Mouse (Mus musculus) stomach, postnatal 0 days (tissue): Measurements from ENCODE around the gene Dppa1.

Experiments used
- CTCF ChIP-seq: IDR thresholded peaks from 2 replicates; pipeline ENCODE4 v1.5.1; 2016; ENCODE audit warnings: antibody characterized with exemption, low read depth, mild to moderate bottlenecking, moderate library complexity
- EP300 ChIP-seq: optimal IDR thresholded peaks from 2 replicates; pipeline ENCODE3; 2016; ENCODE audit warnings: antibody characterized with exemption

DNA sequence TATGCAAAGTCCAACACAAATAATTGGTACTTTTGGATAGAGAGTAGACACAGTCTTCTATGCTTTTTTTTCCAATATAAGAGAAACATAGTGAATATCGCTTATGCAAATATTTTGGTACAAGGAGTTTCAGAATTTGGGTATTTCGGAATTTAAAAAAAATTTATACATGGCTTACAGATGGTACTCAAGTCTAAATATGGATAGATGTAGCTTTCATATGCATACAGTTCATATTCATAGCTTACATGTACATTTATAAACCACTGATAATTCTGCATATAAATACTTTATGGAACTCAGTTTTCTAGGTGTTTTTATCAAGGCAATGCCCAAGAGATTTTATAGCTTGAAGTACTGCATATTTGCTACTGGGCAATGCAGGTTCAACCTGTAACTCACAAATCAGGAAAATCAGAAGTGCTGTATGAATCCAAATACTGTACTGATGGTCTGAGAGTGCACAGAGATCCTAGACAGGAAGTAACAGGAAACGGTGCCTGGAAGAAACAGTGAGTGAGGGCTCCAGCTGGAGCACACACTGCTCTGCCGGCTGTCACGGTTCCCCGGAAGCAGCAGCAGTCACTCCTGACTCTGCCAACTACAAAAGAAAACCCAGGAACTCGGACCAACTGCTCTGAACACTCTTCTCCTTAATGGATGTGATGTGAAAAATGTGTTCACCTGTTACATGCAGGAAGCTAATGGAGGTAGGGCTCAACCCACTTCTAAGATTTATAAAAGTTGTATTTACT is 8.5 kb downstream of the Dppa1 start:
- TF ChIP-seq CTCF (no peak), EP300 (no peak)
